Mouse (Mus musculus): ENCODE data around the gene Tmem161b.
"Not testable (repeated sequence)": the region's sequence is repeated elsewhere in the genome, so short reads cannot be mapped to it uniquely, and the experiment has no call there.

The Tmem161b gene

GRCm38 (mm10) chr13:84221820-84222681, at the start of gene Tmem161b:
TSS of gene Tmem161b (plus strand) at chr13:84222296.
- in situ Hi-C loops (cut with MboI), result no loop called here

- in situ Hi-C loops (cut with MboI), result loop anchor here (25.0 kb wide), 1 partner anchor 449 kb away; no protein-coding TSS in a partner anchor
Measured at GRCm38 (mm10) chr13:84185835-84186234, 36.3 kb upstream of the Tmem161b start.

- in situ Hi-C loops (cut with MboI), result loop anchor here (25.0 kb wide), 1 partner anchor 455 kb away; no protein-coding TSS in a partner anchor
Measured at GRCm38 (mm10) chr13:84192723-84193122, 29.4 kb upstream of the Tmem161b start.

GRCm38 (mm10) chr13:84222682-84222992, 541 bp downstream of the Tmem161b start:
- in situ Hi-C loops (cut with MboI), result no loop called here

- in situ Hi-C loops (cut with MboI), result no loop called here
Measured at GRCm38 (mm10) chr13:84223018-84223417, 922 bp downstream of the Tmem161b start.

GRCm38 (mm10) chr13:84234019-84234418, 11.9 kb downstream of the Tmem161b start:
- in situ Hi-C loops (cut with MboI), result no loop called here

GRCm38 (mm10) chr13:84236768-84237167, 14.7 kb downstream of the Tmem161b start:
- in situ Hi-C loops (cut with MboI), result no loop called here

GRCm38 (mm10) chr13:84238184-84238583, 16.1 kb downstream of the Tmem161b start:
- in situ Hi-C loops (cut with MboI), result no loop called here

- in situ Hi-C loops (cut with MboI), result no loop called here
Measured at GRCm38 (mm10) chr13:84248065-84248464, 26.0 kb downstream of the Tmem161b start.

- in situ Hi-C loops (cut with MboI), result no loop called here
Measured at GRCm38 (mm10) chr13:84251295-84251694, 29.2 kb downstream of the Tmem161b start.

GRCm38 (mm10) chr13:84255047-84255446, 33.0 kb downstream of the Tmem161b start:
- in situ Hi-C loops (cut with MboI), result no loop called here

GRCm38 (mm10) chr13:84264418-84264817, 42.3 kb downstream of the Tmem161b start:
- in situ Hi-C loops (cut with MboI), result not testable (repeated sequence)

- in situ Hi-C loops (cut with MboI), result no loop called here
Measured at GRCm38 (mm10) chr13:84276246-84276645, 54.1 kb downstream of the Tmem161b start.

GRCm38 (mm10) chr13:84280352-84280751, 58.3 kb downstream of the Tmem161b start:
- in situ Hi-C loops (cut with MboI), result no loop called here

- in situ Hi-C loops (cut with MboI), result no loop called here
Measured at GRCm38 (mm10) chr13:84282966-84283365, 60.9 kb downstream of the Tmem161b start.

- in situ Hi-C loops (cut with MboI), result no loop called here
Measured at GRCm38 (mm10) chr13:84284764-84285558, 62.9 kb downstream of the Tmem161b start.

- in situ Hi-C loops (cut with MboI), result no loop called here
Measured at GRCm38 (mm10) chr13:84285559-84285945, 63.5 kb downstream of the Tmem161b start.

- in situ Hi-C loops (cut with MboI), result no loop called here
Measured at GRCm38 (mm10) chr13:84299445-84300053, 77.5 kb downstream of the Tmem161b start.

GRCm38 (mm10) chr13:84343272-84343671, 121.2 kb downstream of the Tmem161b start:
- in situ Hi-C loops (cut with MboI), result loop anchor here (25.0 kb wide), 1 partner anchor 606 kb away; no protein-coding TSS in a partner anchor

- in situ Hi-C loops (cut with MboI), result loop anchor here (25.0 kb wide), 1 partner anchor 607 kb away; no protein-coding TSS in a partner anchor
Measured at GRCm38 (mm10) chr13:84343691-84344495, 121.8 kb downstream of the Tmem161b start.

- in situ Hi-C loops (cut with MboI), result loop anchor here (25.0 kb wide), 1 partner anchor 607 kb away; no protein-coding TSS in a partner anchor
Measured at GRCm38 (mm10) chr13:84344711-84345110, 122.6 kb downstream of the Tmem161b start.
